Mouse (Mus musculus): ENCODE data around the gene Cmss1. TPM values are rescaled to one million over a fixed set of nuclear protein-coding genes. Genes with fewer than 3 reads are reported as not detected.

Cmss1 gene
- polyA plus RNA-seq, 1 experiment from 2014 or later = 58.3 TPM

DNA sequence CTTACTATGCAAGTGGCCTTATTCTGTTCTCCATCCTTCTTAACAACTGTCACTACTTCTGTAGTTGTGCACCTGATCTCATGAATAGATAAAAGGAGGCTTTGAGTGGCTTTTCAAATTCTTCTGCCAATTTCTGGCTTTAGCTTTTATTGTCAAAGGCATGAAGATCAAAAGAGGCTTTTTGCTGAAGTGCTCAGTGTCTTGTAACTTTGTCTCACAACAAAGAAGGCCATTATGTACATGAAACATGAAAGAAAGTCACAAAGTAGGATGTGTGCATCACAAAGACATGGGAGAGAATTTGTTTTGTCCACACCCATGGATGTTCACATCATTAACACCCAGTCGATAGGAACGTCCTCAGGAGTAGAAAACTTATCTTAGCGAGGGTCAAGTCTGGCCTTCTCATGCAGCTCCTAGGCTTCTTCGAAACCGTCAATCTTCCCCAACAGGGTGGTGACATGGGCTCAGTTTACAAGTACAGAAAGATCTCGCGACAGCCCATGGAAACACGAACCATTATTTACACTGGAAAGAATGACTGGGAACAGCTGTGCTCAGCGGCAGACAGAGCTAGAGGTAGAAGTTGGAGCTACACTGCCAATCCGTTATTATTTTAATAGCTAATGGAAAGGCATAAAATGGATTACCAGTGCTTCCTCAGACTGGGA lies 133.1 kb downstream of the Cmss1 start:
- H3K36me3 ChIP-seq (ENCODE audit: control insufficient read depth, insufficient read depth, low read length) = no peaks in the 10 kb centered on the region
- no peak overlapping the region for H3K9ac ChIP-seq (ENCODE audit: low read length)
- H3K4me3 ChIP-seq (ENCODE audit: low read depth, low read length) = no peak overlapping the region
- H3K4me2 ChIP-seq (ENCODE audit: low read depth, severe bottlenecking) = no peak overlapping the region
- DNase-seq (ENCODE audit: low spot score) (peak; percentile 39), ATAC-seq (ENCODE audit: insufficient number of reproducible peaks, low FRiP score, low TSS enrichment, low read depth) (peak; percentile 17; the same call in 1 of the 2 replicates)
- H3K27ac ChIP-seq (replicated peaks; ENCODE audit: low read depth, low read length) = no peak overlapping the region
- no peaks in the 10 kb centered on the region for H3K9me3 ChIP-seq (ENCODE audit: control insufficient read depth, low read length)
- WGBS = 36% methylated on average over 10 of the region's 10 CpGs
- no peaks in the 10 kb centered on the region for H3K27me3 ChIP-seq (ENCODE audit: control insufficient read depth, insufficient read depth, low read length)
- peaks cover 6% of the 10 kb centered on the region; the same call in 1 of the 2 replicates for H3K4me1 ChIP-seq (ENCODE audit: control insufficient read depth, insufficient read depth, low read length)

DNA sequence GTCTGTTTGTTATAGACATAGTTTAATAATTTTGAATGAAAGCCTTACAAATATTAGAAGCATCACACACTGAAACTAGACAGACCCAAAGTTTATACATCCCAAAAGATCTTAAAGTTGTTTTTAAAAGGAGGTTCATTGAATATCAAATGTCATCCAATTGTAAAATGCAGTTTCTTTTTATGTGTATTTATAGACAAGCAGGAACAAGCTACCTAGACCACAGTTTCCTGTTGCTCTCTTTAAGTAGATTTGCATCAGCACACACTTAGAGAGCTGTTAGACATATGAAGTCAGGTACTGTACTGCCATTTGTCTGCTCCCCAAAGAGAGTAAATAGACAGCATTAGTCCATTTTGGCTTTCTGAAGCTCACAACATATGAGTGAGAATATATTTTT lies 135.6 kb downstream of the Cmss1 start:
- ATAC-seq (ENCODE audit: insufficient number of reproducible peaks, low FRiP score, low TSS enrichment, low read depth) (no peak), DNase-seq (ENCODE audit: low spot score) (no peak)
- no peaks in the 10 kb centered on the region for H3K9me3 ChIP-seq (ENCODE audit: control insufficient read depth, low read length)
- no peaks in the 10 kb centered on the region for H3K27me3 ChIP-seq (ENCODE audit: control insufficient read depth, insufficient read depth, low read length)
- no peak overlapping the region for H3K4me2 ChIP-seq (ENCODE audit: low read depth, severe bottlenecking)
- H3K4me1 ChIP-seq (ENCODE audit: control insufficient read depth, insufficient read depth, low read length) = peaks cover 8% of the 10 kb centered on the region; the same call in 1 of the 2 replicates
- H3K27ac ChIP-seq (replicated peaks; ENCODE audit: low read depth, low read length) = no peak overlapping the region
- H3K36me3 ChIP-seq (ENCODE audit: control insufficient read depth, insufficient read depth, low read length) = no peaks in the 10 kb centered on the region
- no peak overlapping the region for H3K4me3 ChIP-seq (ENCODE audit: low read depth, low read length)
- H3K9ac ChIP-seq (ENCODE audit: low read length) = no peak overlapping the region

- Histone ChIP-seq H3K4me1 (ENCODE audit: control insufficient read depth, insufficient read depth, low read length) (peaks cover 8% of the 10 kb centered on the region; the same call in 1 of the 2 replicates), H3K27ac (replicated peaks; ENCODE audit: low read depth, low read length) (no peak overlapping the region), H3K9me3 (ENCODE audit: control insufficient read depth, low read length) (no peaks in the 10 kb centered on the region), H3K27me3 (ENCODE audit: control insufficient read depth, insufficient read depth, low read length) (no peaks in the 10 kb centered on the region), H3K4me3 (ENCODE audit: low read depth, low read length) (no peak overlapping the region), H3K9ac (ENCODE audit: low read length) (no peak overlapping the region), H3K4me2 (ENCODE audit: low read depth, severe bottlenecking) (no peak overlapping the region), H3K36me3 (ENCODE audit: control insufficient read depth, insufficient read depth, low read length) (no peaks in the 10 kb centered on the region)
- ATAC-seq (ENCODE audit: insufficient number of reproducible peaks, low FRiP score, low TSS enrichment, low read depth) (no peak), DNase-seq (ENCODE audit: low spot score) (no peak)
- WGBS = 92% methylated on average over 12 of the region's 12 CpGs
Measured at GRCm38 (mm10) chr16:57470286-57470830, 136.3 kb downstream of the Cmss1 start.

DNA sequence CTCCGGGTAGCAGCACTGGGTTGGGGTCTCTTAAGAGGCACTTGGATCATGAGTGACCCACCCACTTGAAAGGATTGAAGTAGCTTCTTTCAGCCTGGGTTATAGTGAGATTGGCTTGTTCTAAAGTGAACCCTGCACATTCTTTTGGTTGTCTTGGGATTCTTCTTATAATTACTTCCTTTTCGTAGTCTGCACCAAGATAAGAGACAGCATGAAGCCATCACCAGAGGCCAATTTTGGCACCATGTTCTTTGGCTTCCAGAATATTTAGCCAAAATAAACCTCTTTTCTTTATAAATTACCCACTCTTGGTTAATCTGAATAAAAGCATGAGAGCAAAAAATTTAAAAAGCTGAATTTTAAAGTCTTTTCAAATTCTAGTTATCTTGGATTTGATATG lies 136.8 kb downstream of the Cmss1 start:
- no peak overlapping the region for H3K4me3 ChIP-seq (ENCODE audit: low read depth, low read length)
- DNase-seq (ENCODE audit: low spot score) (no peak), ATAC-seq (ENCODE audit: insufficient number of reproducible peaks, low FRiP score, low TSS enrichment, low read depth) (no peak)
- no peak overlapping the region for H3K9ac ChIP-seq (ENCODE audit: low read length)
- H3K36me3 ChIP-seq (ENCODE audit: control insufficient read depth, insufficient read depth, low read length) = no peaks in the 10 kb centered on the region
- no peak overlapping the region for H3K27ac ChIP-seq (replicated peaks; ENCODE audit: low read depth, low read length)
- H3K9me3 ChIP-seq (ENCODE audit: control insufficient read depth, low read length) = no peaks in the 10 kb centered on the region
- H3K4me2 ChIP-seq (ENCODE audit: low read depth, severe bottlenecking) = no peak overlapping the region
- 89% methylated on average over 2 of the region's 2 CpGs for WGBS
- H3K4me1 ChIP-seq (ENCODE audit: control insufficient read depth, insufficient read depth, low read length) = peaks cover 8% of the 10 kb centered on the region; the same call in 1 of the 2 replicates
- H3K27me3 ChIP-seq (ENCODE audit: control insufficient read depth, insufficient read depth, low read length) = no peaks in the 10 kb centered on the region

- no peak overlapping the region for H3K4me3 ChIP-seq (ENCODE audit: low read depth, low read length)
- no peaks in the 10 kb centered on the region for H3K9me3 ChIP-seq (ENCODE audit: control insufficient read depth, low read length)
- H3K4me2 ChIP-seq (ENCODE audit: low read depth, severe bottlenecking) = no peak overlapping the region
- no peak for ATAC-seq (ENCODE audit: insufficient number of reproducible peaks, low FRiP score, low TSS enrichment, low read depth)
- H3K27me3 ChIP-seq (ENCODE audit: control insufficient read depth, insufficient read depth, low read length) = no peaks in the 10 kb centered on the region
- peaks cover 8% of the 10 kb centered on the region; the same call in 1 of the 2 replicates for H3K4me1 ChIP-seq (ENCODE audit: control insufficient read depth, insufficient read depth, low read length)
- H3K36me3 ChIP-seq (ENCODE audit: control insufficient read depth, insufficient read depth, low read length) = no peaks in the 10 kb centered on the region
- 63% methylated on average over 4 of the region's 4 CpGs for WGBS
- no peak overlapping the region for H3K27ac ChIP-seq (replicated peaks; ENCODE audit: low read depth, low read length)
- no peak for DNase-seq (ENCODE audit: low spot score)
- H3K9ac ChIP-seq (ENCODE audit: low read length) = no peak overlapping the region
Measured at GRCm38 (mm10) chr16:57469301-57469700, 137.4 kb downstream of the Cmss1 start.

DNA sequence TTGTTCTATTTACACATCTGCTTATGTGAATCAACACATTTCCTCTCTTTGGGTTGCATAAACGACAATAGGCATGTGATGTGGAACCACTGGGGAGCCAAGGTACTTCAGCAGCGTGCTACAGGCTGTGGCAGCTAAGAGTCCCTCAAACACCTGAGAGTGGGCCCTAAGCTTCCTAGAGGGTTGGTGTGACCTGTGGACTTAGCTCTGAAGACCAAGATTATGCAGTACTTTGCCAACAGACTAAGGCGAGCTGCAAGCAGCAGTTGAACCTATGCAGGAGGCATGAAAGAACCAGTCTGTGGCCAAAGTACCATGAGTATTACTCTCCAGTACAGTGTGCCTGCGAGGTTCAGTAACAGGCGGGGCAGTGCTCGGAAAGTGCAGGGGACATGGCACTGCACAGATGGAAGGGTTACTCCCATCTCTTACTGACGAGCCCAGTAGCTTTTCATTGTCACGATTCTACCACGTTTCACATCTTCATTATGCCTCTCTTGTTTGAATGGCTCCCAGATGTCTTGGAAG lies 141.2 kb downstream of the Cmss1 start:
- Histone ChIP-seq H3K9me3 (ENCODE audit: control insufficient read depth, low read length) (no peaks in the 10 kb centered on the region), H3K27me3 (ENCODE audit: control insufficient read depth, insufficient read depth, low read length) (no peaks in the 10 kb centered on the region), H3K4me3 (ENCODE audit: low read depth, low read length) (no peak overlapping the region), H3K4me2 (ENCODE audit: low read depth, severe bottlenecking) (no peak overlapping the region), H3K27ac (replicated peaks; ENCODE audit: low read depth, low read length) (no peak overlapping the region), H3K36me3 (ENCODE audit: control insufficient read depth, insufficient read depth, low read length) (no peaks in the 10 kb centered on the region), H3K9ac (ENCODE audit: low read length) (no peak overlapping the region), H3K4me1 (ENCODE audit: control insufficient read depth, insufficient read depth, low read length) (peaks cover 8% of the 10 kb centered on the region; the same call in 1 of the 2 replicates)
- ATAC-seq (ENCODE audit: insufficient number of reproducible peaks, low FRiP score, low TSS enrichment, low read depth) = no peak
- 84% methylated on average over 9 of the region's 9 CpGs for WGBS
- no peak for DNase-seq (ENCODE audit: low spot score)

DNA sequence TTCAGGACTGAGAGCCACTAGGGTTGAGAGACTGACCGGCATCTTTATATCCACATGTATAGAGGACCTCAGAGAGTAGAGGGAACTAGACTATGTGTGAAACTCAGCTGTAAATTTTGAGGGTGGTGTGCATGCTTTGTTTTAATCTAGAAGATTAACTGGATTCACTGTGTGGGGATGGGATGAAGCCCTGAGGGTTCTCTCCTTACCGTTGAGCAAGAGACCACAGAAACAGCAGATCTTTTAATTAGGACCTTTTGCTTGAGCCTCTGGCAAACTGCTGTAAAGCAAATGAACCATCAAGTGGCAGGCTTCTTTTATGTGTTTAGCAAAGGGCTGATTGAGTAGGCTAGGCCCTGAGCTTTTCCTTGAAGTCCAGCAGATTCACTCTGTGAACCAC lies 150.7 kb downstream of the Cmss1 start:
- Histone ChIP-seq H3K9me3 (ENCODE audit: control insufficient read depth, low read length) (no peaks in the 10 kb centered on the region), H3K36me3 (ENCODE audit: control insufficient read depth, insufficient read depth, low read length) (no peaks in the 10 kb centered on the region), H3K4me2 (ENCODE audit: low read depth, severe bottlenecking) (no peak overlapping the region), H3K4me1 (ENCODE audit: control insufficient read depth, insufficient read depth, low read length) (peaks cover 18% of the 10 kb centered on the region), H3K27me3 (ENCODE audit: control insufficient read depth, insufficient read depth, low read length) (no peaks in the 10 kb centered on the region), H3K27ac (replicated peaks; ENCODE audit: low read depth, low read length) (no peak overlapping the region), H3K4me3 (ENCODE audit: low read depth, low read length) (no peak overlapping the region), H3K9ac (ENCODE audit: low read length) (no peak overlapping the region)
- no peak for ATAC-seq (ENCODE audit: insufficient number of reproducible peaks, low FRiP score, low TSS enrichment, low read depth)
- no peak for DNase-seq (ENCODE audit: low spot score)
- WGBS = 37% methylated on average over 2 of the region's 2 CpGs

- WGBS = 88% methylated on average over 3 of the region's 3 CpGs
- Histone ChIP-seq H3K4me1 (ENCODE audit: control insufficient read depth, insufficient read depth, low read length) (peaks cover 18% of the 10 kb centered on the region), H3K4me2 (ENCODE audit: low read depth, severe bottlenecking) (no peak overlapping the region), H3K9ac (ENCODE audit: low read length) (no peak overlapping the region), H3K36me3 (ENCODE audit: control insufficient read depth, insufficient read depth, low read length) (no peaks in the 10 kb centered on the region), H3K4me3 (ENCODE audit: low read depth, low read length) (no peak overlapping the region), H3K9me3 (ENCODE audit: control insufficient read depth, low read length) (no peaks in the 10 kb centered on the region), H3K27ac (replicated peaks; ENCODE audit: low read depth, low read length) (no peak overlapping the region), H3K27me3 (ENCODE audit: control insufficient read depth, insufficient read depth, low read length) (no peaks in the 10 kb centered on the region)
- ATAC-seq (ENCODE audit: insufficient number of reproducible peaks, low FRiP score, low TSS enrichment, low read depth) (no peak), DNase-seq (ENCODE audit: low spot score) (no peak)
Measured at GRCm38 (mm10) chr16:57455573-57455972, 151.1 kb downstream of the Cmss1 start.

All from limb, embryonic 11.5 days (tissue).